Mouse (Mus musculus): Measurements from ENCODE around the gene Fgfr2.

GRCm38 (mm10) chr7:133122379-133123243 lies 539 bp downstream of the Fgfr2 start:
- TF ChIP-seq MAFK (IDR thresholded peaks at IDR 0.05; ENCODE audit: insufficient read depth, low read depth, low read length): no peak
- TF ChIP-seq ZNF384 (IDR thresholded peaks at IDR 0.05; ENCODE audit: low read depth, low read length): peak; percentile 74
- TF ChIP-seq HCFC1 (IDR thresholded peaks at IDR 0.05; ENCODE audit: borderline replicate concordance, insufficient read depth, low read length): no peak
- TF ChIP-seq CHD2 (IDR thresholded peaks at IDR 0.05; ENCODE audit: low read depth, low read length): no peak
